Mouse (Mus musculus): Measurements from ENCODE around the gene Exoc6. TPM values are rescaled to one million over a fixed set of nuclear protein-coding genes. Genes with fewer than 3 reads are reported as not detected.

Exoc6 gene
- total and polyA plus RNA-seq, 3 experiments, result 30.2 to 41.2 TPM; not detected in 1

- DNase-seq (ENCODE audit: low read depth, low spot score), result no peak
- no peak overlapping the region for H3K9ac ChIP-seq (ENCODE audit: control insufficient read depth, low read depth, low read length, poor library complexity, severe bottlenecking)
Measured at GRCm38 (mm10) chr19:37686347-37686746, 136.1 kb downstream of the Exoc6 start.

GRCm38 (mm10) chr19:37686941-37687850 is 137.0 kb downstream of the Exoc6 start:
- peaks cover 0 to 4% of the 10 kb centered on the region in 2 experiments; a peak in 2 of 4 replicates for H3K36me3 ChIP-seq (ENCODE audit: control insufficient read depth in 1 of 2, insufficient read depth in 2 of 2, low read length in 2 of 2)
- no peak overlapping the region for H3K4me3 ChIP-seq (ENCODE audit: control insufficient read depth in 1 of 2, insufficient read depth in 1 of 2, low read depth in 2 of 2, low read length in 2 of 2)
- no peaks in the 10 kb centered on the region for H3K4me1 ChIP-seq (ENCODE audit: control insufficient read depth in 1 of 2, insufficient read depth in 2 of 2, low read length in 2 of 2)
- DNase-seq (ENCODE audit: low read depth, low spot score), result no peak
- H3K27me3 ChIP-seq (ENCODE audit: control insufficient read depth in 1 of 2, insufficient read depth in 2 of 2, low read length in 2 of 2), result no peaks in the 10 kb centered on the region
- TF ChIP-seq SMC3 (IDR thresholded peaks at IDR 0.05; ENCODE audit: low read depth, low read length) (no peak), TAL1 (IDR thresholded peaks at IDR 0.05; ENCODE audit: low read length) (no peak), POLR2AphosphoS2 (IDR thresholded peaks at IDR 0.05; ENCODE audit: low read length) (no peak), NRF1 (IDR thresholded peaks at IDR 0.05; ENCODE audit: insufficient read depth, low read depth, low read length, poor library complexity, severe bottlenecking) (no peak), USF2 (IDR thresholded peaks at IDR 0.05; ENCODE audit: borderline replicate concordance in 1 of 2, insufficient read depth in 1 of 2, low read depth in 1 of 2, low read length in 2 of 2) (no peak)
- H3K79me2 ChIP-seq (ENCODE audit: control insufficient read depth, insufficient read depth, low read length, poor library complexity), result no peaks in the 10 kb centered on the region
- no peak overlapping the region for H3K9ac ChIP-seq (ENCODE audit: control insufficient read depth, low read depth, low read length, poor library complexity, severe bottlenecking)
- no peak overlapping the region for H3K27ac ChIP-seq (ENCODE audit: control insufficient read depth, low read depth, low read length)
- H3K9me3 ChIP-seq (replicated peaks; ENCODE audit: insufficient read depth, low read length), result no peaks in the 10 kb centered on the region

More at GRCm38 (mm10) chr19:37686347-37686746, 136.1 kb downstream of the Exoc6 start:
- H3K4me3 ChIP-seq (ENCODE audit: control insufficient read depth in 1 of 2, insufficient read depth in 1 of 2, low read depth in 2 of 2, low read length in 2 of 2), result no peak overlapping the region
- no peaks in the 10 kb centered on the region for H3K4me1 ChIP-seq (ENCODE audit: control insufficient read depth in 1 of 2, insufficient read depth in 2 of 2, low read length in 2 of 2)
- no peaks in the 10 kb centered on the region for H3K79me2 ChIP-seq (ENCODE audit: control insufficient read depth, insufficient read depth, low read length, poor library complexity)
- no peaks in the 10 kb centered on the region for H3K9me3 ChIP-seq (replicated peaks; ENCODE audit: insufficient read depth, low read length)
- no peaks in the 10 kb centered on the region for H3K27me3 ChIP-seq (ENCODE audit: control insufficient read depth in 1 of 2, insufficient read depth in 2 of 2, low read length in 2 of 2)
- TF ChIP-seq EP300 (IDR thresholded peaks at IDR 0.05; ENCODE audit: low read depth in 1 of 2, low read length in 2 of 2) (no peak), ZMIZ1 (IDR thresholded peaks at IDR 0.05; ENCODE audit: low read depth, low read length) (no peak), TBP (IDR thresholded peaks at IDR 0.05; ENCODE audit: low read depth, low read length) (no peak), GABPA (IDR thresholded peaks at IDR 0.05; ENCODE audit: low read depth, low read length) (no peak), MAFK (IDR thresholded peaks at IDR 0.05; ENCODE audit: borderline replicate concordance, low read depth, low read length) (no peak), ELF1 (IDR thresholded peaks at IDR 0.05; ENCODE audit: low read depth, low read length) (no peak), MYB (IDR thresholded peaks at IDR 0.05; ENCODE audit: low read depth, low read length) (no peak), RCOR1 (IDR thresholded peaks at IDR 0.05; ENCODE audit: low read depth, low read length) (no peak), NRF1 (IDR thresholded peaks at IDR 0.05; ENCODE audit: insufficient read depth, low read depth, low read length, poor library complexity, severe bottlenecking) (no peak), TCF12 (IDR thresholded peaks at IDR 0.05; ENCODE audit: low read depth, low read length) (no peak), ZKSCAN1 (IDR thresholded peaks at IDR 0.05; ENCODE audit: low read depth, low read length) (no peak), UBTF (IDR thresholded peaks at IDR 0.05; ENCODE audit: borderline replicate concordance, insufficient read depth, low read depth, low read length) (no peak), NELFE (IDR thresholded peaks at IDR 0.05; ENCODE audit: low read depth, low read length) (no peak), POLR2A (IDR thresholded peaks at IDR 0.05; ENCODE audit: control insufficient read depth in 1 of 2, insufficient read depth in 1 of 2, low read depth in 1 of 2, low read length in 2 of 2, poor library complexity in 1 of 2) (no peak), POLR2AphosphoS5 (IDR thresholded peaks at IDR 0.05; ENCODE audit: borderline replicate concordance, low read depth, low read length) (no peak)
- H3K27ac ChIP-seq (ENCODE audit: control insufficient read depth, low read depth, low read length), result no peak overlapping the region
- H3K36me3 ChIP-seq (ENCODE audit: control insufficient read depth in 1 of 2, insufficient read depth in 2 of 2, low read length in 2 of 2), result peaks cover 0 to 4% of the 10 kb centered on the region in 2 experiments; a peak in 2 of 4 replicates
